Mouse (Mus musculus): ENCODE results near the gene Fdx1.
A peak's percentile ranks its signal among the peaks of the same experiment; 100 is the strongest.

Fdx1 gene

DNA sequence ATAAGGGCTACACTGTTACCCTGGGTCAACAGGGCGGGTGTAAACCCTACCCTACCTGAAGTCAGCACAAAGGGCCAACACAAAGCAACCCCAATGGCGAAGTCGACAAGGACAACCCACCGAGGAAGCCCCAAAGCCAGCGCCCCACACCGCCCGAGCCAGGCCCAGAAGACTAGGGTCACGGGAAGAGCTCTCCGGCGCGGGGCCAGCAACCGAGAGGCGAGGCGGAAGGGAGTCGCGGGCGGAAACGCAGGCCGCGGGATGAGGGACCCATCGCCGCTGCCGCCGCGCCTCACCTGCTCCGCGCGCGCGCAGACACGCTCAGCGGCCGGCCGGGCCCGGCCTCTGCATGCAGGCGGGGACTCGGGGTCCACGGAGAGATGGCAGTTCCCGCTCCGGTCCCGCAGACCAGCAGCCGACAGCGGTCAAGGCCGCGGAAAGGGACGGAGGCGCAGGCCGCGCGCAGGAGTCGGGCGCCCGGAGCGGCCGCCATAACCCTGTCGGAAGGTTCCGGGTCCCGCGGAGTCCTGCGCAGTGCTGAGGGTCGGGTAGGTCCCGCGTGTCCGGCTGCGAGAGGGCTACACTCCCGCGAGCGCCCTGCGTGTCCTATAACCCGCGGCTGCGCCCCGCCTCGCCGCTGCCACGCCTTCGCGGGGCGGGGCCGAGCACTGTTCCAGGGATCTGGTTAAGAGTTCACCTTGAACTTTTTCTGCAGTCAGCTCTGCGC, at the start of gene Fdx1:
Gene Fdx1, minus strand, starts transcription at position 582 of the 727 bp plus-strand sequence.
- peak; percentile 59 for DNase-seq

GRCm38 (mm10) chr9:52012781-52013436, 49.6 kb upstream of the Fdx1 start:
- no peak for DNase-seq

DNA sequence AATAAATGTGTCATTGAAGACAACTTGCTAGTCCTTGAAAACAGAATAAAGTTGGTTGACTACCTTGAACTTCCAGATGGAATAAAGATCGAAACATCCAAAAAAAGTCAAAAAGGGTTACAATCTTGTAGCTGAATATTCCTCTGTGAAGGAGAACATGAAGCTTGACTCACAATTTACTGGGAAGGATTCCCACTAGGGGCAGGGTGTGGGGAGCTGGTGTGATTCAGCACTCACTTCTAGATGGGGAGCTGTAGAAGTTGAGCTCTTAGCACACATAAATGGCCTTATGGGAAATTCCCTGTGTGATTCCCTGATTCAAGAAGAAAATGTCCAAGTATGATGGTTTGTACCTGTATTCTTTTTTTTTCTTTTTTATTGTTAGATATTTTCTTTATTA, 49.0 kb upstream of the Fdx1 start:
- no peak for DNase-seq

GRCm38 (mm10) chr9:52008511-52008910, 45.2 kb upstream of the Fdx1 start:
- DNase-seq, result no peak

DNA sequence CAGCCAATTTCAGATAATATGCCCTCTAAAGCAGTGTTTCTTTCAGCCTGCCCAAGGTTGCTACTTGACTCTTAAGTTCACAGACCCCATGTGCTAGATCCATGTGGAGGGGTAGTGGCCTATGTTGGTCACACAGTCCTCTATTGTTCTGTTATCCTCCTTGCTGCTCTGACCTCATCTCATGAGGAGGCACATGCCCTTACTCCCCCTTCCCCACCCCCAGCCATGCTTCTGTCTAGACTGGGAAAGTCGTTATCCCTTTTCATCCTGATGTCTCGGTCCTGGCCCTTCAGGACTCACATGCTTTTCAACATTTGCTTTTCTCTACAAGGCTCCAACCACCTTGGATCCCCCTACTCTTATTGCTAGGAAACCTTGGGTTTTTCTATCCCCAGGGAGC, 44.0 kb upstream of the Fdx1 start:
- no peak for DNase-seq

- no peak for DNase-seq
Measured at GRCm38 (mm10) chr9:52003501-52003900, 40.1 kb upstream of the Fdx1 start.

DNA sequence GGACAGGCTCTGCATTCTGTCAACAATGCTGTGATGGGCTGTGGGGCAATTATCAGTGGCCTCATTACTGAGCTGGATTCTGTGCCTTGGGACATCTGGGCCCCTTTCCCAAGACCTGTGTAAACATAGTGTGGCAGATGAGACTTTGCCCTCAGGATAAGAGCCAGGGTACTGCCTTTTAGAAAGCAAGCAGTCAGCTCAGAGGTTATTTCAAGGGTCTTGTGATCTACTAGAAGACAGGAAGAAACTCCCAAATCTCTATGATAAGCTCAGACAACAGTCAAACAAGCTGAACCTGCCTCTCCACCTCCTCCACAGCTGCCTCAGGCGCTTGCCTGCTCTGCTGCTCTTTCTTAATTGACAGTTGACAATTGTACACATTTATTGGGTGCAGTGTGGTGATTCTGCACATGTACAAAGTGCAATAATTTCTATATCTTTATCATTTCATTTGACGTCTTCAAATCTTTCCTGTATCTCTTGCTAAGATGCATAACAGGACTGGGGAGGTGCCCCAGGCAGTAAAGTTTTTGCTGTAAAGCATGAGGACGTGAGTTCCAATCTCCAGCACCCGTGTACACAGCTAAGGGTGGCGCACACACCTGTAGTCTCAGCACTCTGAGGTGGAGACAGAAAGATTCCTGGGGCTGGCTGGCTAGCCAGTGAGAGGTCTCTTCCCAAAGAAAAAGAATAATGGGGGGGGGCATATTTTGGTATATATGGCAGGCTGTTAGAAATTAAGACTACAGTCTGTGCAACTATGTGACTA, 32.2 kb upstream of the Fdx1 start:
- DNase-seq, result no peak

- no peak for DNase-seq
Measured at GRCm38 (mm10) chr9:51994636-51995260, 31.4 kb upstream of the Fdx1 start.

- no peak for DNase-seq
Measured at GRCm38 (mm10) chr9:51993486-51994275, 30.3 kb upstream of the Fdx1 start.

DNA sequence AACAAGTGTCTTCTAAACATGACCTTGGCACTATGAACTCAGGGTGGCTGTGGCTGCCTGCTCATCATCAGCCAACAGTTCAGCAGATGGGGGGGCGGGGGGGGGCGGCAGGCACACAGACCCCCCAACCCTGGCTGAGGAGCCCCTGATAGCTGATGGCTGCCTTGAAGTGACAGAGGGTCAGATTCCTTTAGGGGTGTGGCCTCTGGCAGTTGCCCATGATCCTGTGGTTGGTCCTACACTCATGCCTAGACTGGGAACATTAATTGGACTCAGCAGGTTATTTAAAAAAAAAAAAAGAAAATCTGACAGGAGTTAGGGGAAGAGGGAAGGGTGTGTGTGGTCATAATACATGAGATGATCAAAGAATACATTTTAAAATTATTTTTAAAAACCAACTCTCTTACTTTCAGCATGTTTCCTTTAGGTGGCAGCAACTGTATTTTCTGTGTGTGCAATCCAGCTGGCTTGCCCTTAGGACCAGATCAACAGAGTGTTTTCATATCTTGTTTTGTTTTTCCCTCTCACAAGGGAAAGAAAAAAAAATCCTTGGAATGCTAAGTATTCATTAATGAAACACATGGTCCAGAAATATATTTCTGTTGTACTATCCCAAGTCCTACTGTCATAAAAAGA, 28.0 kb upstream of the Fdx1 start:
- no peak for DNase-seq

- no peak for DNase-seq
Measured at GRCm38 (mm10) chr9:51990828-51991227, 27.5 kb upstream of the Fdx1 start.

GRCm38 (mm10) chr9:51985493-51986099, 22.2 kb upstream of the Fdx1 start:
- peak; percentile 79 for DNase-seq

- DNase-seq, result no peak
Measured at GRCm38 (mm10) chr9:51981131-51981530, 17.8 kb upstream of the Fdx1 start.

- no peak for DNase-seq
Measured at GRCm38 (mm10) chr9:51979301-51979700, 15.9 kb upstream of the Fdx1 start.

DNA sequence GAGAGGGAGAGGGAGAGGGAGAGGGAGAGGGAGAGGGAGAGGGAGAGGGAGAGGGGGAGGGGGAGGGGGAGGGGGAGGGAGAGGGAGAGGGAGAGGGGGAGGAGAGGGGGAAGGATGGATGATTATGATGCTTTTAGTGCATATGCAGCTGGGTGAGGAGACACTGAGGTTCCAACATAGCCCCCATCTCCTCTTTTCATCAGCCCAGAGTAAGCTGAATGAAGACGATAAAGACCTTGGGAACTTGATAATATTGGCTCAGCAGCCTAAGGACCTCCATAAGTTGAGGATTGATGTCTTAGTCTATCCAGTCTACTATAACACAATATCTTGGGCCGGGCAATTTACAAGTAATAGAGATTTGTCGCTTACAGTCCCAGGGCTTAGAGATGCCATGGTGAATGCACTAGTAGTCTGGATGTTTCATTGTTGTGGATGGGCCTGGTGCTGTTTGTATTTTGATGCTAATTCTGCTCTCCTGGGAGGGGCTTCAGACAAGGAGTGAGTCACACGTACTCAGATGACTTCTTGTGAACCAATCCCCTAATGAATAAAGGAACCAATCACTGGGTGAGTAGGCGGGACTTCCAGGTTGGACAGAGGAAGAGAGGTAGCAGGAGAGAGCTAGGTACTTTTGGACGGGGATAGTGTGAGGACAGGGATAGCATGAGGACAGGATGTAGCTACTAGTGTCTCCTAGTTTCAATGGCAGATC, 15.3 kb upstream of the Fdx1 start:
- no peak for DNase-seq

DNA sequence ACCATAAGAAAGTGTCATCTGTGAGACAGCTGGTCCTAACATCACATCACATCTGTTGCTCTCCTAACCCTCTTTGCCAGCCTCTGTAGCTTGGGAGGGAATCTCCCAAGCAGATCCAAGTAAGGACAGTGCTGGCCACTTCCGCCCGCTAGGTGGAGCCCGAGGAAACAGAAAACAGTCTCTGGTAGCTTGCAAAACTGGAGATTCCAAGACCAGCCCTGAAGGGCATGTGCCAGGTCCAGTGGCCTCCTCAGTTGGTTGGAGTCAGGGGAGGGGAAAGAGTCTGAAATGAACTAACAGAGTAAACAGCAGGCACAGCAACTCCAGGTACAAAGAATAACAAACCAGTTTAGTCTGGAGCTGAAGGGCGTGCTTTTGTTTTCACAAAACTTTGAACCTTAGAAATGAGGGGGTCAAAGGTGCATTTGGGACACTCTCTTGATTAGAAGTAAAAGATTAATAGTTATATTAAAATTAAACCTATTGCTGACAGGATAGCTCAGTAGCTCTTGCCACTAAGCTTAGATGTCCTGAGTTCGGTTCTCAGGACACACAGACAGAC, 14.2 kb upstream of the Fdx1 start:
- peak; percentile 81 for DNase-seq

DNA sequence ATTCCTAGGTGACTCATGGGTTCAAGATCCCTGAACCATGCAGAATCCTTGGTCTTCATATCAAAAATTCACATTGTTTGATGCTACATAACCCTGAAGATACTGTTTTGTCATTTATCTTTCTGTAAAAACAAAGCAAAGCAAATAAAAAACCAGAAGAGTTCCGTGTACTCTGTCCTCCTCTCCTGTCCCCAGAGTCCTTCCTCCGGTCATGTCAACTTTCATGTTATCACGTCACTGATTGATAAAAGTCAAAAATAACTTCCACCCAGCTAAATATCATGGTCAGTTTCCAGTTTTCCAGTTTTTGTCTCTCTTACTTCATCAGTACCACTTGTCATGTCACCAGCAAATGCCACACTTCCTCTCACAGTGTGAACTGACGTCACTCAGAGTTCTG, 11.5 kb upstream of the Fdx1 start:
- DNase-seq, result no peak

DNA sequence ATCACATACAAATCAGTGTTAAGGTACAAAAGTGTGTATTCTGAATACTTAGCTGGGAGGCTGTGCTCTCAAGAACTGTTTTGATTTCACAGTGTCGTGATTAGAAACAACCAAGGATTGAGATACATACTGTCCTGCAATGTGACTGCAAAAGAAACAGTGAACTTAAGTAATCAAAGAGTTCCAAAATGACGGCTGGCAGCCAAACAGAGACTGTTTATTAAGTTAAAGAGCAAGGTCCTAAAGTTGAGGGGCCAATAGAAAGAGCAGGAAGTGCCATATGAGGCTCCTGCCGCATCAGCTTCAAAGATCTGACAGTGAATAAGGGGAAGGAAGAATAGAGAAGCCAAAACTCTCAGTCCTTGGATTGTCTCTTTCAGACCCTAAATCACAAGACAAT, 10.5 kb upstream of the Fdx1 start:
- no peak for DNase-seq

- no peak for DNase-seq
Measured at GRCm38 (mm10) chr9:51966373-51966772, 3.0 kb upstream of the Fdx1 start.

DNA sequence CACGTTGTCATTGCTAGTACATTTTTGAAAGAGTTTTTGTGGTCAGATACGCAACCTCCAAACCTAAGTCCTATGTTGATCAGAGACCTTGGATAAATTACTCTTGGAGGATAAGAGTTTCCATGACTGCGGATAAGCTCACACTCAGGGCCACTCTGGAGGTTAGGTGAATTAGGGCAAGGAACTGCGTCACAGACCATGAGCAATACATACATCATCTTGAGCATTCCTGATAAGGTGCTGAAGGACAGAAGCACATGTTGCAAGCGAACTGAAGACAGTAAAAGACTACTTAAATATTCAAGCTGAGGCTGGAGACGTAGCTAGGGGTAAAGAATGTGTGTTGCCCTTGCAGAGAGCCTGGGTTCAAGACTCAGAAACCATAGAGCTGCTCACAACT, 754 bp upstream of the Fdx1 start:
- no peak for DNase-seq

Measured in layer of hippocampus, adult 9-11 months (tissue).